Mouse (Mus musculus) kidney, embryonic 14.5 days (tissue): Measurements from ENCODE around the gene Stc2. TPM values are rescaled to one million over a fixed set of nuclear protein-coding genes. Genes with fewer than 3 reads are reported as not detected.
A peak's percentile ranks its signal among the peaks of the same experiment; 100 is the strongest.

Experiments
- ATAC-seq: fragments of 200-750 bp; cut with Nextera tagmentation; 2 replicates; pipeline ENCODE4 v1.8.0; 2017; ENCODE audit warnings: moderate number of reproducible peaks, mild to moderate bottlenecking, moderate TSS enrichment, moderate library complexity; ENCODE audit not compliant: low FRiP score, low TSS enrichment
- H3K27ac ChIP-seq: fragments of 300-500 bp; sonication (generic); 2 replicates; pipeline ENCODE4 v1.5.1; 2014; ENCODE audit warnings: low read depth, mild to moderate bottlenecking, low read length, moderate library complexity, mixed read lengths
- H3K27me3 ChIP-seq: fragments of 300-500 bp; sonication (generic); 2 replicates; pipeline ENCODE4 v1.6.1; 2014; ENCODE audit warnings: mild to moderate bottlenecking, low read length; ENCODE audit not compliant: control insufficient read depth, insufficient read depth
- H3K36me3 ChIP-seq: fragments of 300-500 bp; sonication (generic); 2 replicates; pipeline ENCODE4 v1.6.1; 2014; ENCODE audit warnings: low read length, mixed read lengths; ENCODE audit not compliant: control insufficient read depth, insufficient read depth
- H3K4me1 ChIP-seq: fragments of 300-500 bp; sonication (generic); 2 replicates; pipeline ENCODE4 v1.6.1; 2014; ENCODE audit warnings: low read length, mixed read lengths; ENCODE audit not compliant: control insufficient read depth, insufficient read depth
- H3K4me2 ChIP-seq: fragments of 300-500 bp; sonication (generic); replicated peaks from 2 replicates; pipeline ENCODE4 v1.6.1; 2014; ENCODE audit warnings: low read depth, mild to moderate bottlenecking, low read length
- H3K4me3 ChIP-seq: fragments of 300-500 bp; sonication (generic); 2 replicates; pipeline ENCODE4 v1.5.1; 2014; ENCODE audit warnings: mild to moderate bottlenecking, low read length
- H3K9ac ChIP-seq: fragments of 300-500 bp; sonication (generic); 2 replicates; pipeline ENCODE4 v1.6.1; 2014; ENCODE audit warnings: low read depth, mild to moderate bottlenecking, low read length, moderate library complexity
- H3K9me3 ChIP-seq: fragments of 300-500 bp; sonication (generic); 2 replicates; pipeline ENCODE4 v1.6.1; 2016; ENCODE audit warnings: low read length; ENCODE audit not compliant: control insufficient read depth
- WGBS: fragments of 180-500 bp; shearing (Covaris S2); extraction: QIAGEN DNeasy Blood & Tissue Kit; methylation state at CpG from one replicate; pipeline ENCODE4 v1.1.7; 2014; 5-methylcytosine and 5-hydroxymethylcytosine counted together
- polyA plus RNA-seq: library from polyadenylated mRNA; unstranded; fragments of >200 nt; fragmentation: Nextera tagmentation; extraction: Ambion mirVana; gene quantifications from 2 replicates; pipeline ENCODE4 v1.2.1, GENCODE M21; 2014

The Stc2 gene
- polyA plus RNA-seq = 1.3 and 1.6 TPM in 2 replicates

- under 1% methylated on average over 49 of the region's 51 CpGs for WGBS
- Histone ChIP-seq H3K27me3 (peaks cover 26% of the 10 kb centered on the region), H3K27ac (no peak within 1 kb of the TSS; the same call in 1 of the 2 replicates)
These were observed at the start of gene Stc2 for GRCm38 (mm10) chr11:31369648-31370286. Stc2 (minus strand) TSS chr11:31370074.

GRCm38 (mm10) chr11:31417071-31417470, 47.2 kb upstream of the Stc2 start:
- Histone ChIP-seq H3K9ac (no peak overlapping the region), H3K4me1 (no peaks in the 10 kb centered on the region), H3K27me3 (no peaks in the 10 kb centered on the region), H3K36me3 (no peaks in the 10 kb centered on the region), H3K4me2 (no peak overlapping the region), H3K9me3 (no peaks in the 10 kb centered on the region), H3K4me3 (no peak overlapping the region), H3K27ac (no peak overlapping the region)
- 83% methylated on average over 5 of the region's 5 CpGs for WGBS
- no peak for ATAC-seq

More at GRCm38 (mm10) chr11:31369648-31370286, at the start of gene Stc2:
- Histone ChIP-seq H3K36me3 (no peaks in the 10 kb centered on the region), H3K4me2 (peak within 1 kb of the TSS; percentile 97), H3K9ac (peak within 1 kb of the TSS; percentile 58; the same call in 1 of the 2 replicates), H3K9me3 (no peaks in the 10 kb centered on the region), H3K4me1 (peaks cover 17% of the 10 kb centered on the region), H3K4me3 (peak within 1 kb of the TSS; percentile 63)
- peak; percentile 91 for ATAC-seq

- H3K4me1 ChIP-seq = no peaks in the 10 kb centered on the region
- ATAC-seq = no peak
- no peaks in the 10 kb centered on the region for H3K36me3 ChIP-seq
- no peak overlapping the region for H3K9ac ChIP-seq
- WGBS = 77% methylated on average over 3 of the region's 3 CpGs
- H3K27ac ChIP-seq = no peak overlapping the region
- no peaks in the 10 kb centered on the region for H3K27me3 ChIP-seq
- no peak overlapping the region for H3K4me3 ChIP-seq
- no peaks in the 10 kb centered on the region; the same call in 1 of the 2 replicates for H3K9me3 ChIP-seq
- H3K4me2 ChIP-seq = no peak overlapping the region
These were observed 42.5 kb upstream of the Stc2 start for GRCm38 (mm10) chr11:31412376-31412775.

- Histone ChIP-seq H3K27me3 (no peaks in the 10 kb centered on the region), H3K36me3 (no peaks in the 10 kb centered on the region), H3K4me2 (no peak overlapping the region), H3K9me3 (no peaks in the 10 kb centered on the region; the same call in 1 of the 2 replicates), H3K9ac (no peak overlapping the region), H3K4me3 (no peak overlapping the region), H3K27ac (no peak overlapping the region), H3K4me1 (no peaks in the 10 kb centered on the region)
- ATAC-seq = no peak
- WGBS = 75% methylated on average over 1 of the region's 1 CpGs
These were observed 36.9 kb upstream of the Stc2 start for GRCm38 (mm10) chr11:31406736-31407135.

GRCm38 (mm10) chr11:31403080-31403479, 33.2 kb upstream of the Stc2 start:
- H3K27me3 ChIP-seq = no peaks in the 10 kb centered on the region
- no peaks in the 10 kb centered on the region for H3K36me3 ChIP-seq
- no peak overlapping the region for H3K9ac ChIP-seq
- H3K9me3 ChIP-seq = no peaks in the 10 kb centered on the region
- no peak overlapping the region for H3K4me2 ChIP-seq
- H3K27ac ChIP-seq = no peak overlapping the region
- no peak overlapping the region for H3K4me3 ChIP-seq
- ATAC-seq = no peak
- no peaks in the 10 kb centered on the region for H3K4me1 ChIP-seq
- 94% methylated on average over 1 of the region's 1 CpGs for whole genome bisulfite sequencing

- no peak overlapping the region for H3K9ac ChIP-seq
- no peaks in the 10 kb centered on the region for H3K27me3 ChIP-seq
- no peaks in the 10 kb centered on the region for H3K4me1 ChIP-seq
- no peak overlapping the region for H3K4me2 ChIP-seq
- H3K27ac ChIP-seq = no peak overlapping the region
- no peak overlapping the region for H3K4me3 ChIP-seq
- ATAC-seq = no peak
- H3K36me3 ChIP-seq = no peaks in the 10 kb centered on the region
- H3K9me3 ChIP-seq = no peaks in the 10 kb centered on the region
- 68% methylated on average over 2 of the region's 2 CpGs for WGBS
These were observed 28.7 kb upstream of the Stc2 start for GRCm38 (mm10) chr11:31398604-31399003.

GRCm38 (mm10) chr11:31396638-31397417, 27.0 kb upstream of the Stc2 start:
- Histone ChIP-seq H3K9ac (no peak overlapping the region), H3K4me3 (no peak overlapping the region), H3K27ac (no peak overlapping the region), H3K36me3 (no peaks in the 10 kb centered on the region), H3K9me3 (no peaks in the 10 kb centered on the region), H3K27me3 (no peaks in the 10 kb centered on the region), H3K4me2 (no peak overlapping the region), H3K4me1 (no peaks in the 10 kb centered on the region)
- ATAC-seq = no peak
- 75% methylated on average over 6 of the region's 6 CpGs for WGBS

GRCm38 (mm10) chr11:31394026-31394425, 24.2 kb upstream of the Stc2 start:
- no peak overlapping the region for H3K4me2 ChIP-seq
- H3K27me3 ChIP-seq = no peaks in the 10 kb centered on the region
- 67% methylated on average over 6 of the region's 6 CpGs for WGBS
- H3K9me3 ChIP-seq = no peaks in the 10 kb centered on the region
- no peaks in the 10 kb centered on the region for H3K4me1 ChIP-seq
- no peak overlapping the region for H3K9ac ChIP-seq
- no peaks in the 10 kb centered on the region for H3K36me3 ChIP-seq
- no peak for ATAC-seq
- H3K4me3 ChIP-seq = no peak overlapping the region
- H3K27ac ChIP-seq = no peak overlapping the region

GRCm38 (mm10) chr11:31392340-31392739, 22.5 kb upstream of the Stc2 start:
- no peaks in the 10 kb centered on the region for H3K36me3 ChIP-seq
- WGBS = 70% methylated on average over 5 of the region's 5 CpGs
- H3K27ac ChIP-seq = no peak overlapping the region
- H3K27me3 ChIP-seq = no peaks in the 10 kb centered on the region
- H3K4me2 ChIP-seq = no peak overlapping the region
- H3K4me1 ChIP-seq = no peaks in the 10 kb centered on the region
- H3K4me3 ChIP-seq = no peak overlapping the region
- H3K9ac ChIP-seq = no peak overlapping the region
- H3K9me3 ChIP-seq = no peaks in the 10 kb centered on the region
- ATAC-seq = no peak
